Mouse (Mus musculus) spleen, adult 12 weeks (tissue): ENCODE measurements around the gene Tmem189.
A peak's percentile ranks its signal among the peaks of the same experiment; 100 is the strongest.

ENCODE experiments used
- DNase-seq: peaks from one replicate; pipeline ENCODE4 v3.0.0; 2022; ENCODE audit warnings: low spot score

Tmem189 gene

DNA sequence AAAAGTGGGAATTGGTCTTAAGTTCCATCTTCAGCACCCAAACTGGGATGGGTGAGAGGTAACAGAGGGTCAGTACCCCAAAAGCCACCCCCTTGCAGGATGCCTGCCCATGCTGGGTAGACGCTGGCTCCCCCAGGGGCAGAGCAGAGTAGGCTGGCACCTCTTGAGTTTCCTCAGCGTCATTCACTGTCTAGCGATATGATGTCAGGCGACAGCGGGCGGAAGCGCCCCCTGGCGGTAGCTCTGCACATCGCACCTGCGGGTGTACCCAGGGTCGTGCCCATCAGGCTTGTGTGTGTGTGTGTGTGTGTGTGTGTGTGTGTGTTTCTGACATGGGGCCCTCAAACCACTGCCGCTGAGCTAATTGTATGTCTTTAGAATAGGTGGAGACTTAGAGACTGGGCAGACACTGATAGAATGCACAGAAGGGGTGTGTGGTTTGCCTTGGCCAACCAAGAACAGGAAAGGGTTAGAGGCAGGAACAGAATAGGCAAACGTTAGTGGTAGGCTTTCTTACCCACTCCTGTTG lies 9.7 kb downstream of the Tmem189 start:
- peak; percentile 79 for DNase-seq

- no peak for DNase-seq
Observed at GRCm38 (mm10) chr2:167678600-167678999, 11.0 kb downstream of the Tmem189 start.

DNA sequence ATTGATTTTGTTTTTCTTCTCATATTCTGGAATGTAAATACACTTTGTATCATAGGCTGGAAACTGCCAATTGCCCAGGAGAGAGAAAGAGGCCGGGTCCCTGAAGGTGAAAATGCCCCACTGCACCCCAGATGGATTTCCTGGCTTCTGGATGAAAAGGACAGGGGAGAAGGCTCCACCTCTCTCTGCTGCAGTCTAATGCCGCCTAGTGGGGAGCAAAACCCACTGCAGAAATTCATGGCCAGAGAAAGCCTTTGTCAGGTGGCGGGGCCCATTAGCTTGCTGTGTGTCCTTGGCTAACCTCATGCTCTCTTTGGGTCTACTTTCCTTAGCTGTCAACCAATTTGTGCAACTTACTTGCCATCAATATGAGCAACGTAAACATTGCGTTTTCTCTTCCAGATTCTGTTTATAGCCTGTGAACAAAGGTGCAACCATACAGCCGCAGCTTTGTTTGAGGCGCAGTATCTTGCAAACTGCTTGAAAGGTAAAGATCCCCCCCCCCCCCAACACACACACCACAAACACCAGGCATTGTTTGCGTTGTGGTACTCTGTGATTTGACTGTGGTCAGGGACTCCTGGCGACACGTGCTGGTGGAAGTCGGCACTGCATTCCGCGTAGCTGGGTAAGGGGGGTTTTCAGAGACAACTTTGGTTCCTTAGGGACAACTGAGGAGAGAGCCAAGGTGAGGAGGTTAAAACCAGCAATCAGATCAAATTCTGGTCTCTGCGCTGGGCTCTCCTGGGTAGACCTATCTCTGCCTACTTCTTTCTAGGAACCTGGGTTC lies 14.3 kb downstream of the Tmem189 start:
- DNase-seq, result no peak

DNA sequence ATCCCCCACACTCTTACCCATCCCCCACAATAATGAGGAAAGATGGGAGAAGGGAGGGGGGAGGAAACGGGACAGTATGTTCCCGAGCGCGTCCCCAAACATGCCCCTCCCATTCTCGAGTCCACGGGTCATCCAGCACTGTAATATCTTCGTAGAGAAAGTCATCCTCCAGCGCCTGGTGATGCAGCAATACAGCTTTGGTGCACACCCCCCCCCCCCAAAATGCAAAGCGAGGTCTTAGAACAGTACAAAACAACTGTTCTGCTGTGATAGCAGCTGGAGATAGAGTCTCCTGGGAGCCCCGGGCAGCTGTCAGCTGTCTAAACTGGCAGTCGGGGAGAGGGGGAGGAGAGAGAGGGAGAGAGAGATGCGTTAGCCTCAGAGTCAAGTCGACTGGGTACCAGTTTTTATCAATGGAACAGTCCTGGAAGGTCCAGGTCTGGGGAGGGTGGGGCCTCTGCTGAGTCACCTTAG lies 17.4 kb downstream of the Tmem189 start:
- no peak for DNase-seq

- no peak for DNase-seq
Observed at GRCm38 (mm10) chr2:167671101-167671633, 18.5 kb downstream of the Tmem189 start.

GRCm38 (mm10) chr2:167669398-167669797 lies 20.2 kb downstream of the Tmem189 start:
- no peak for DNase-seq

GRCm38 (mm10) chr2:167668426-167668825 lies 21.2 kb downstream of the Tmem189 start:
- DNase-seq, result no peak

- DNase-seq, result no peak
Observed at GRCm38 (mm10) chr2:167665972-167666713, 23.5 kb downstream of the Tmem189 start.

GRCm38 (mm10) chr2:167662713-167663112 lies 26.9 kb downstream of the Tmem189 start:
- no peak for DNase-seq

DNA sequence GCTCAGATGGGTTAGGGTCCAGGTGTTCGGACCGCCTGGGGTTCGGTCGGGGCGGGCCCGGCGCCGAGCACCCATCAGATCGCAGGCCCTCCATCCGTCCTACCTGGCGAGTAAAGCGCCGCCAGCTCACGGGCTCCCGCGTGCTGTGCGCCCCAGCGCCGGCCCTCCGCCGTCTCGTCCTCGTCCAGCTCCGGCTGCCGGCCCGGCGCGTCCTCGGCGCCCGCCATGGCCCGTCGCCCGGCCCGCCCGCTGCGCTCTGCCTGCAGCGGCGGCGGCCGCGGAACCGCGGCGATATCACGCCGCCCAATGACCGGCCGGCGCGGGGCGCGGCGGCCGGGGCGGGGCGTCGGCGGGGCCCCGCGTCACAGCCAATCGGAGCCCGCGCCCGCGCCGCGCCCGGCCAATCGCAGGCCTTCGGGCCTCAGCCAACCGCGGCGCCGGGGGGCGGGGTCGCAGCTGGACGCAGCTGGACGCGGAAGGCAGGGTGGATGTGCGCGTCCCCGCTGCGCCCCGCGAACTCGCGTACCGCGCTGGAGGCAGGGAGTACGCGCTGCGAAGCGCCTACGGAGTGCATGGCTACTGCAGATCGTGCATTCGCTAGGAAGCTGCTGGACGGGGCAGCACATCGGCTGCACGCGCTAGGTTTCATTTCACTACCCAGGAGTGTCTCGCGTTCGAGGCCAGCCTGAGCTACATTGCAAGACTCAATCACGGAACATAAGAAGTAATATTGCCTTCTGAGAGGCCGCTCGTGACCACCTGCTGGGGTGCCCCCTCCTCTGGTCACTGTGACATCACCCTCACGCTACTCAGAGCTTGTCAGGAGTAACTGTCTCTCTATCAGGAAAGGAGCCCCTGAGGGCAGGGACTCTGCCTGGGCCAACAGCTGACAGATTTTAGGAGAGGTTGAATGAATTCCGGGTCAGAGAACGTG lies 28.1 kb downstream of the Tmem189 start, which contains the start of gene Gm20431:
TSS of gene Gm20431 (minus strand) at position 227 of the 934 bp plus-strand sequence.
- DNase-seq, result peak; percentile 90

GRCm38 (mm10) chr2:167660611-167660971 lies 29.0 kb downstream of the Tmem189 start:
- no peak for DNase-seq

- peak; percentile 39 for DNase-seq
Observed at GRCm38 (mm10) chr2:167659847-167660610, 29.6 kb downstream of the Tmem189 start.

GRCm38 (mm10) chr2:167659177-167659846 lies 30.3 kb downstream of the Tmem189 start:
- DNase-seq, result no peak

GRCm38 (mm10) chr2:167658712-167659111 lies 30.9 kb downstream of the Tmem189 start:
- DNase-seq, result no peak

- no peak for DNase-seq
Observed at GRCm38 (mm10) chr2:167657973-167658372, 31.6 kb downstream of the Tmem189 start.

- DNase-seq, result peak; percentile 58
Observed at GRCm38 (mm10) chr2:167656629-167657478, 32.8 kb downstream of the Tmem189 start.

DNA sequence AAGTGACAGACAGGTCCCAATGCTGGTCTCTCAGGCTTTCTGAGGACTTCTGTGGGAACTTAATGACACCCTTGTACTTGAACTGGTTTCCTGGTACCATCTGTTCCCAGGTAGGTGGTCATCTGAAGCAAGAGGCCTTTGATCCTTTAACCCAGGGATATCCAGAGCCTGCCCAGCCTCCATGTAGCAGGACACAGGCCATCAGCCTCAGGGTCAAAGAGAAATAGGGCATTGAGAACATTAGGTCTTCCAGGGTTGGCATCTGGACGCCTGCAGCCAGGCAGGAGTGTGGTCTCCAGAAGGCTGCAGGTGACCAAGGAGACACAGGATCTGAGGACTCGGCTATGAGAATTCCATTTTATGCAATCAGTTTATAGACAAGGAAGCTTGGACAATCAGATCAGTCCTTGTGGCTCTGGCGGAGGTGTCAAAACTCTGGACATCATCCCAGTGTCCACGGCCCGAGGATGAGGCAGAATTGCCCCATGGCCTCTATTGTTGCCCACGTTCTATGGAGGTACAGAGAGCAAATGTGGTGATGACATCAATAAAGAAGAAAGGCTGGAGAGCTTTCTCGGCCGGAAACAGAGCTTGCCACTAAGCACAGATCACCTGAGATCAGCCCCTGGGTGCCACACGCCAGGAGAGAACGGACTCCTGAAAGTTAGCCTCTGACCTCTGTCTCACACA lies 34.6 kb downstream of the Tmem189 start:
- no peak for DNase-seq

GRCm38 (mm10) chr2:167652694-167653093 lies 36.9 kb downstream of the Tmem189 start:
- no peak for DNase-seq

DNA sequence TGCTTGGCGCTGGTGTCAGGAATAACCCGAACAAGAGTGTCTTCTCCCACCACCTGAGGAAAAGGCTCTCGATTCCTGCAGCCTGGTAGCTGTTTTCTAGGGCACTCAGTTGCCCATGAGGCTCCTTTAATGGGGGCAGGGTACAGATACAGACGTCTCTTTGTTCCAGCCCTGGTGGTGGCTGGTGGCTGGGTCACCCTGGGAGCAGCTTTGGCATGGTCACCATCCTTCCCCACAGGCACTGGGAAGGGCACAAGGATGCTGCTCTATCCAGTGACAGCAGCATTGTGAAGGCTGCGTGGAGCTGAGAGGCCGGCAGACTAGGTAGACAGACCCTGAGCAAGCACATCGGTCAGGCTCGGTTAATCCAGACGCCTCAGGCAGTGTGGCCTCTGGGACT lies 38.0 kb downstream of the Tmem189 start:
- DNase-seq, result no peak
